Mouse (Mus musculus) bone marrow macrophage, adult 2 months (primary cell): ENCODE results near the gene Gpr137.

Experiments used
- CTCF ChIP-seq: IDR thresholded peaks from 2 replicates; pipeline ENCODE4 v1.5.1; 2012; ENCODE audit warnings: low read depth, mild to moderate bottlenecking, low read length, moderate library complexity
- POLR2A ChIP-seq: IDR thresholded peaks from 2 replicates; pipeline ENCODE4 v1.6.1; 2012; ENCODE audit warnings: mild to moderate bottlenecking, low read depth, low read length, borderline replicate concordance

- TF ChIP-seq POLR2A (no peak), CTCF (no peak)
Observed at GRCm38 (mm10) chr19:6899641-6900040, 42.6 kb downstream of the Gpr137 start.
